Mouse (Mus musculus) urinary bladder, postnatal 4 days (tissue): ENCODE data around the gene Slc12a6.
"Not testable (repeated sequence)": the region's sequence is repeated elsewhere in the genome, so short reads cannot be mapped to it uniquely, and the experiment has no call there.

Experiments used
- DNase-seq, 2 experiments: peaks; one replicate each; pipeline ENCODE4 v3.0.0; 2021 to 2022; ENCODE audit warnings: low spot score in 2 of 2

Slc12a6 gene

DNA sequence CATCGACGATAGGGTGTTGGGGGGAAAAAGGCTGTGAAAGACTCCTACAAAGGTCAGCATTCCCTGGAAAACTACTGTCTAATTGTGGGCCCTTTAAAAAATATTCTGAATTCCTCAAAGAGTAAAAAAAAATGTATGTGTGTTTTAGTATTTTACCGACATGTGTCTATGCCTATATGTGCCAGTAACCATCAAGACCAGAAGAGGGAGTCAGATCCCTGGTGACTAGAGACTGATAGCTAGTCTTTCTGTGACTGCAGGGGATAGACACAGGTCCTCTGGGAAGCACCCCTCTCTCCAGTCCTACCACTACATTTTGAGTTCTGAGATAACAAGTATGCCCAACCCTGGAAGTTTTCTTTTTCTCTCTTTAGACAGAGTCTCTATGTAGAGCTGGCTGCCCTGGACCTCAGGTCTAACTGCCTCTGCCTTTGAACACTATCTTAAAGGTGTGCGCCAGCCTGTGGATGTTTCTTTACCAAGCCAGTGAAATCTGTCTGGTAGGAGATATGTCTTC lies 2.8 kb upstream of the Slc12a6 start:
- DNase-seq = no peak

DNA sequence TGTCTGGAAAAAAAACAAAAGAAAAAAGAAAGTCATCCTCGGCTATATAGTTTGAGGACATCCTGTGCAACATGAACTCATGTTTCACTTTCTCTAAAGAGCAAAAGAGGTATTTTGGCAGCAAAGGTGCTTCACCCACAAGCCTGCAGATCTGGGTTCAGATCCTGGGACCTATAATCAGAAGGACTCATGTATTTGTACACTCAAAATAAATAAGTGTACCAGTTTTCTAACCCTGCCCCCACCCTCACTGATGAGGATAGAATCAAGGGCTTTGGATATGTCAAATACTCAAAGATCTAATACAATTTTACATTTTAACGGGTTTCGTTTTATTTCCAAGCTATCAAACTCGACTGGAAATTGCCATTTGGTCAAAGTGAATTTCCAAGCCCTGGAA lies 1.3 kb upstream of the Slc12a6 start:
- DNase-seq = no peak

DNA sequence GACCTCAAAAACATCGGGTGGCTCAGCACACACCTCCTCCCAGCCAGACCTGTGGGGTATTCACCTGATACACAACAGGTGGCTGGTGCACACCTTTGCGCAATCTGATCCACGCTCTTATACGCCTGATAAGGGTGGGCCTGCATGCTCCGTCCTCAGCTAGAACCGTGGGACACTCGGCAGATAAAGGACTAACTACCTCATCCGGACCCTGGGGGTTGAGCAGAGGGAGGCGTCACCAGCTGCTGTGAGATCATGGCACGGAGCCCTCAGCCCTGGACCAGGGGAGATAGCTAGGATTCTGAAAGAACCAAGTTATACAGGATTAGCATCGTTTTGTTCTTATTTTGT lies 592 bp downstream of the Slc12a6 start, which contains the start of gene Gm21985:
Gene Gm21985, plus strand, starts transcription at position 73 of the 351 bp plus-strand sequence.
- DNase-seq = no peak

DNA sequence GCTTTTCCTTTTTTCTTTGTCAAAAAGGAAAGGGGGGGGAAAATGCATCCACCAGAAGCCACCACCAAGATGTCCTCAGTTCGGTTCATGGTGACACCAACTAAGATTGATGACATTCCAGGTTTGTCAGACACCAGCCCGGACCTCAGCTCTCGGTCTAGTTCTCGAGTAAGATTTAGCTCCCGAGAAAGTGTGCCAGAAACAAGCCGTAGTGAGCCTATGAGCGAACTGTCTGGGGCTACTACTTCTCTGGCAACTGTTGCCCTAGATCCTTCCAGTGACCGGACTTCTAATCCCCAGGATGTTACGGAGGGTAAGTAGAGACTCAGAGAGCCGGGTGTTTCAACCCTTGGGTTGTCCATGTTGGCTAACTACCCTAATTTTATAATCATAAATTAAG lies 1.2 kb downstream of the Slc12a6 start:
- DNase-seq = no peak

DNA sequence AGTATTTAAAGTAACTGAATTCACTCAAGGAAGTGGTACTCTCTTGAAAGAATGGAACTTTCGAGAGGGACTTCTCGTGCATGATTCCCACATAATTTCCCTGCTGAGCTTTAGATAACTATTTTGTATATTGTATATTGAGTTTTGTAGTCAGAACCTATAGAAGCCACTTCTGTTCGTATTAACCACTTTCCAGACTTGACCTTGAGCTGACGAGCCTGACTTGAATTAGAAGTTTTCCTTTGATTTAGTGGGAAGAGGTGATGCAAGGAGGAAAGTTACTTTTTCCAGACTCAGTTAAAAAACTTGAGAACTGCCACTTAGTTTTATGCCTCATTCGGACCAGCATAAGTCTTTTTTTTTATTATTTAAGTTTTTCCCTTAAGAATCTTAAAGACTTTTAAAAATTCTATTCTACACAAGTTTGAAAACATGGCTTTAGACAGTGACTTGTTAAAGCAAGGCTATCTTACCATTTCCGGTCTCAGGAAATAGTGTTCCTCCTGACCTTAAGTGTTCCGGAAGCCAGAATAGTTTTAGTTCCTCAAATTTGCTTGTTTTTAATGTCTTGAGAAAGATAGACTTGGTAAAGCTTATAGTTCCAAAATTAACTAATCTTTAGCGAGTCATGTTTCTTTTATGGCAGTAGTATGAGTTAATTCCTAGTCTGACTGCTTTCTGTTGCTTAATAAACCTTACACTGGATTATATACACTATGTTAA lies 2.1 kb downstream of the Slc12a6 start:
- no peak for DNase-seq

DNA sequence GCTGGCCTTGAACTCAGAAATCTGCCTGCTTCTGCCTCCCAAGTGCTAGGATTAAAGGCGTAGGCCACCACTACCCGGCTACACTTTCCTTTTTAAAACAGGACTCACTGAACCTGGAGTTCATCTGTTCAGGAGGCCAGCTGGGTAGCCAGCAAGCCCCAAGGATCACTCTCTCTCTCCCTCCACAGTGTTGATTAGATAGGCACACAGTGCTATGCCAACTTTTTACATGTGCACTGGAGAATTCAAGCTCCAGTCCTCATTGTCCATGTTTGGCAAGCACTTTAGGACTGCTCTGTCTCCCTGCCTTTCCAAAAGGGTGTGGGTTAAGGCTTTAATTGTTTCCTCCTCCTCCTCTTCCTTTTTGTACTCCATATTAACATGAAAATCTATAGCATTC lies 4.4 kb downstream of the Slc12a6 start:
- no peak for DNase-seq

DNA sequence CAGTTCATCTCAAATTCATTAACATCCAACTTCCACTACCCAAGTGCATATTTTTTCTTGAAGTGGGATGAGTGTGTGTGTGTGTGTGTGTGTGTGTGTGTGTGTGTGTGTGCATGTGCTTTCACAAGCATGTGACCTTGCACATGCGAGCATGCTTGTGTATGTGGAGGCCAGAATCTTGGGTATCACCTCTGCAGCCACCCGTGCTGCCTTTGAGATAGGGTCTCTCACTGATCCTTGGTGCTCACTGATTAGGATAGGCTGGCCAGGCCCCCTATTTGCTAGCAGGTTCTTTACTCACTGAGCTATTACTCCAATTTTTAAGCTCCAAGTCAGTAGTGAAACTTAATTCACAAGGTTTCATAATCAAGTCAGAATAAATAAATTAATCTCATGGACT lies 7.3 kb downstream of the Slc12a6 start:
- DNase-seq = no peak

DNA sequence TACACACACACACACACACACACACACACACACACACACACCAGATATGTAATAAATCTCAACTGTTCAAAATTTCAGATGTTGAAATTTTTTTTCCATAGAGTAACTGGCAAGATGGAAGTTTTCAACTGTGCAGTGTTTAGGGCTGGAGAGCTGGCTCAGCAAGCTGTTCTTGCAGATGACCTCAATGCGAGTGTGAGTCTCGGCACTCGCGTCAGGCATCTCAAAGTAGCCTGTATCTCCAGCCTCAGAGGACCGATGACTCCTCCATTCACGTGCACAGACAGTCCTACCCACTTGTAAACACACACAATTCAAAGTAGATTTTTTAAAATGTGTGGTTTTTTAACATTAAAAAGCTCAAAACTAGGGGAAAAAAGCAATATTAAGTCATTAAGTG lies 7.8 kb downstream of the Slc12a6 start:
- DNase-seq = no peak

DNA sequence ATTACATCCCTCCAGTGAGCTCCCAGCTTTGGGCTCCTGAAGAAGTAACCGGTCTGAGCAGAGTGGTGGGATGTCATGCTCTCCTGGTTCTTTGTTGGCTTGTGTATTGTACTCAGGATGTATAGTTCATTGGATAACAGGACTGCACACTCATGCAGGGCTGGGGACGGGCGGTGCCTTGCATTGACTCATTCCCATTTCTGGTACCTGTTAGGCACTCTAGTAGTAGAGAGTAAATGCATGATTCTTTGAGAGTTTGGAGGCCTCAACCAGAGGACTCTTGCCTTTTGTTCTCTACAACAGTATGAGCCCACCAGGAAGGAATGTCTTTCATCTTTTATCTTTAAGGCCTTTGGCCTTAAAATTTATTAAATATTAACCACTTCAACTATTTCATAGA lies 11.2 kb downstream of the Slc12a6 start:
- DNase-seq = no peak

DNA sequence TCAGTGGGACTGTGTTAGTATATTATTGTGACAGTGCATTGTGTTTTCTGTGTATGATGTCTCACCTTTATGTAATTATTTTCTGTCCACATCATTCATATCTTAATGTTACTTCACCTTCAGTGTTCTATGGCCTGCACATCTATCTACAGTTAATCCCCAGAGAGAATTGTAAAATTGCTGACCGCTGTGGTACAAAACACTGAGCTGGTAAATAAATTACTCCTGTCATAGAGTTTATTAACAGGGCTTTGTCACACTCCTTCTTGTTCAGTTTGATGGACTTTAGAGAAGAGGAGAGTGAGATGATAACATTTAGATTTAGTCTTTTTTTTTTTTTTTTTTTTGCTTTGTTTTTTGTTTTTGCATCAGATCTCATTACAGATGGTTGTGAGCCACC lies 17.2 kb downstream of the Slc12a6 start:
- DNase-seq = no peak

DNA sequence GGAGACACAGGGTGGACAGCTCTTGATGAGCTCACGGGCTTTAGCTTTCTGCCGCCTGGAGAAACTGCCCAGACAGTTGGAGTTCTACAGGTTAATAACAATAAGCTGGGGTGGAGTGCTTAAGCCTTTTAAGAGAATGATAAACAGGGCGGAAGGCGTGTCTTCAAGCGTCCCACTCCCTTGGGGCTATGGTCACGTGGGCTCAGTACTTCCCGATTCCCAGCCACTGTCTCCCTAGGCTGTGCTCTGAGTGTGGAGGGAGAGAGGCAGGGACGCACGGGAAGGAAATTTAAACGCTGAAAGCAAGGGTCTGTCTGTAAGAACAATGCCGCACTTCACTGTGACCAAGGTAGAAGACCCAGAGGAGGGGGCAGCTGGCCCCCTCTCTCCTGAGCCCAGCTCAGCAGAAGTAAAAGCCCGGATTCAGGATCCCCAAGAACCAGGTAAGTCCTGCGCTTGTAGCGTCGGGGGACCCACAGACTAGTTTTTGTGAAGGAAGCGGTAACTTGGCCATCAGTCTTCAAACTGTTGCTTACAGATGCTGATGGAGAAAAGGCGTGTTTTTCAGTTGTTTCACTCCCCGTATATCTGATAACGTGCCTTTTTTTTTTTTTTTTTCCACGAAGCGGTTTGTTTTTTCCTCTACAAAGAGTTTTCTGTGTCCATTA lies 18.9 kb downstream of the Slc12a6 start:
- DNase-seq = peak in 1 of 2 experiments; percentile 21

DNA sequence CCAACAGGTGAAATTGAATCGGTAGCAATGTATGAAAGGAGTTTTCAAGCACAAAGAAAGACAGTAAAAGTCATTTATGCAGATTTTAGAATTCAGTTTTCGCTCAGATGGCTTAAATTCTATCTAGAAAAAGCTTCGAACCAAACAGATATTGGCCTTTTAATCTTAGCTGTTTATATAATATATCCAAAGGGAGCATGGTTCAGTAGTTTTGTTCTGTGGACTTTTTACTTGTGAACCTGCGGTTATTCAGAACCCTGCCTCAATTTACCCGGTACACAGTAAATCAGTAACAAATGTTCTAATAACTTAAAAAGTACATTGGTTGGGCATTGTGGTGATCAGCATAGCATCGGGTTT lies 19.4 kb downstream of the Slc12a6 start:
- DNase-seq = no peak

DNA sequence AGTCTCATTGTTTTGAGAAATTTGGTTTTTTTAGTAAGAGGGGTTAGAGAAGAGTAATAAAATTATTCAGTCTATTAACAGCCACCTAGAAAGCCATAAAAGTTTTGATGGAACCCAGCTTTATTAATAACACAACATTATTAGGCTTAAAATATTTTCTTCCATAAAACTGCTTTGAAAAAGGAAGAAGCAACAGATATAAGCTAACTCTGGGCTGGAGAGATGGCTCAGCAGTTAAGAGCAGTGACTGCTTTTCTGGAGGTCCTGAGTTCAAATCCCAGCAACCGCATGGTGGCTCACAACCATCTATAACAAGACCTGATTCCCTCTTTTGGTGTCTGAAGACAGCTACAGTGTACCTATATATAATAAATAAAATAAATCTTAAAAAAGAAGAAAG lies 20.4 kb downstream of the Slc12a6 start:
- not testable (repeated sequence) for DNase-seq

DNA sequence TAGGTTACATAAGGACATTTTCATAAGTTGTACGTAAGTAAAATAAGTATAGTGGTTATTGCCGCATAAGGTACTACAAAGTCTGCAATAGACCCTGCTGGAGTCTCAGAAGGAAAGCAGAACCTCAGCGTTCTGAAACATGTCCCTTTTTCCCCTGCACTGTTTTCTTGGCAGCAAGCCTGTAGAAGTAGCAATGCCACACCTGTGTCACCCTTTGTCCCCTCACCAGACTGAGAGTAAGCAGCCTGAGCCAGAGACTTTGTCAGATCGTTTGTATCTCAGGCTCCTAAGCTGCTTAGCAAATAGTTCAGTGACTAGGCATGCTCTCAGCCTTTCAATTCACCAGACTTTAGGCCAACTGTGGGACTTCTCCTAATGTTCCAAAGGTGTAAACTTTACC lies 21.4 kb downstream of the Slc12a6 start:
- no peak for DNase-seq

DNA sequence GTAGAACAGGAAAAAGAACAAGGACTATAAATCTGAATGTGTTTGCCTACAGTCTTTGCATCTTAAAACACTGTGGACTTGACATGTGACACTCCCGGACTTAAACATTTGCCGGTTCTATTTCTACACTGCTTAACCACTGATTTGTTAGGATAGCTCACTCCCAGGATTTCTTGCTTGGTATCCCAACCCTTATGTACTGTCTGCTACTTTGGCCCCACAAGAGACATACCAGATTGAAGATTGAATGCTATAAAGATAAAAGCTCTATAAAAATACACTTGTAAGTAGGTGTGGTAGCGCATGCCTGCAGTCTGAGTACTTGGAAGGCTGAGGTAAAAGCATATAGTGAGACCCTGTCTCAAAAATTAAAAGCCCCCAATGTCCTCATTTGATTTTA lies 23.9 kb downstream of the Slc12a6 start:
- no peak for DNase-seq

DNA sequence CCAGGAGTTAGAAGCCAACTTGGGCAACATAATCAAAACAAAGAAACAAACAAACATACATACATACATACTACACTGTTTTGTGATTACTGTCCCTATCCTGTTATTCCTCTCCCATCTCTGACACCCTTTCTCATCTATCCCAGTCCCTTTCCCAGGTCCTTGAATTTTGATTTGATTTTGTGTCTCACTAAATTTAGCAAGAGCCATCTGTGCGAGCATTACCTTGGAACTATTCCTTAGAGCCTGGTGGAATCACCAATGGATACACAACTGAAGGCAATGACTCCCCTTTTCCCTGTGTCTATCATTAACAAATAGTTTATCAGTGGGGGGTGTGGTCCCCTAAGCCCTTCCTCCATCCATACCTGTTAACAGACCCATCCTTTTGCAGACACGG lies 27.2 kb downstream of the Slc12a6 start:
- no peak for DNase-seq

DNA sequence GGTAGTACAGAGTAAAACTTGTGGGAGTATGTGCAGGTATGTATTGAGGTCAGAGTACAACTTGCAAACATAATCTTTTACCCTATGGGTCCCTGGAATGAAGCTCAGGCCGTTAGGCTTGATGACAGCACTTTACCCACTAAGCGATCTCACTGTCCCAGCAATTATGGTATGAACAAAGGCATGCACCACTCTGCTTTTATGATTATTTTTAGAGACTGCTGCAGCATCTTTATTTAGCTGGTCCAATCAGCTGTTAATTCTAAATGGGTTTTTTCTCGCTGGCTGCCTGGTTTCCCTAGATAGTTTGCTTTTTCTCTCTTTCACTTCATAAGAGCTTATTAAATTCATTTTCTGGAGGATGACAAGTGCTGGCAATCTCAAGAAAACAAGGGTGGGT lies 30.6 kb downstream of the Slc12a6 start:
- no peak for DNase-seq

DNA sequence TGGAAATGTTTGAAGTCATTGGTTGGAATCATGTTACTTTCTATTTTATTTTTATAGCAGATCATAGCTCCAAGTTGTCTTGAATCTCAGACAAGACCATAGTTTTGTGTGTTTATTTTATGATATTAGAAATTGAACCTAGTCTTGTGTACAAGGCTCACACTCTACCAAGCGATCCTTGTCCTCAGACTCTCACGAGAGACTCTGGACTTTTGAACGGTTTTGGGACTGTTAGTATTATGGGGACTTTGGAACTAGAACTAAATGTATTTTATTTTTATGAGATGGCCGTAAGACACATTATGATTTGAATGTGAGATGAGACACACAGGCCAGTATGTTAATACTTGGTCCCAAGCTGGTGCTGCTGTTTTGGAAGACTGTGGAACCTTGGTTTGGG lies 32.6 kb downstream of the Slc12a6 start:
- DNase-seq = no peak

DNA sequence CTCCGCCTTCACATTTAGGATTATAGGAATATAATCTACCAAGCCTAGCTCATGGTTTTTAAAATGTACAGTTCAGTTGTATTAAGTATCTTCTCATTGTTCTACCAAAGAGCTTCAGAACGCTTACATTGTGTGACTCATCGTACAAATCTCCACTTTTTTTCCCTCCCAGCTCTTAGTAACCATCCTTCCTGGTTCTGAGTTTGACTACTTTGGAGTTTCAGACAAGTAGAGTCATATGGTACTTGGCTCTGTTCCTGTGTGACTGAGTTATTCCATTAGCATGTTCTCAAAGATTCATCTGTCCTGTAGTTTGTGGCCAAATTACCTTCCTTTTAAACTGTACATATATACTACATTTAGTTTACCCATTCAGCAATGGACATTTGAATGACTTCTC lies 43.0 kb downstream of the Slc12a6 start:
- no peak for DNase-seq

DNA sequence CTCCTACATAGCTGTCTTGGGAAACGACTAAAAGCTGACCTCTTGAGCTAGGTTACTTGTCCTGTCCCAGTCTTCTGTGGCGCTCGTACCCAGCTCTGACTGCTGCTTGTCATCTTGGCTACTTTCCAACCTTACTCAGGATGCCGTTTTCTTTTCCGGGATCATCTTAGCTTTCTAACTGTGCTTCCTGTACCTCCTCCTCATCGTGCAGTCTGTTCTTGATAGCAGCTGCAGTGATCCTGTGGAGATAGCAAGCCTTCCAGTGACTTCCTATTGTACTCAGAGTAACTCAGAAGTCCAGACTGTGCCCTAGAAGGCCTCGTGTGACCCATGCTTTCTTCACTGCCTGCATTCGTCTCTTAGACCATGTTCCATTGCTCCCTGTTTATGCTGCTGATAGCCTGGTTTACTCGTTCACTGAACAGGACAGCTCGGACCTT lies 43.6 kb downstream of the Slc12a6 start:
- DNase-seq = no peak

DNA sequence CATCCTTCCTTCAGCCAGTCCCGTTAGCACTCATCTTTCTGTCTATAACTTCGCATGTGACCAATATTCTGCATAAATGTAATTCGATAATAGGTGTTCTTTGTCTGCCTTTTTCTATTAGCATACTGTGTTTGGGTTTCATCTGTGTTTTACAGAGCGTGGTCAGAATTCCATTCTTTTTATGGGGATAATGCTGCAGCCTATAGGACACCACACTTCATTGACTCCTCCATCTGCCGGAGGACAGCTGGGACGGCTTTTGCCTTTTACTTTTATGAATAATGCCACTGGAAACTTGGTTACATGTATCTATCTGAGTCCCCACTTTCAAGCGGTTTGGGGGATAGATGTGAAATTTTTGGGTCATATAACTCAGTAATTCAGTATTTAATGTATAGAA lies 50.0 kb downstream of the Slc12a6 start:
- DNase-seq = no peak

DNA sequence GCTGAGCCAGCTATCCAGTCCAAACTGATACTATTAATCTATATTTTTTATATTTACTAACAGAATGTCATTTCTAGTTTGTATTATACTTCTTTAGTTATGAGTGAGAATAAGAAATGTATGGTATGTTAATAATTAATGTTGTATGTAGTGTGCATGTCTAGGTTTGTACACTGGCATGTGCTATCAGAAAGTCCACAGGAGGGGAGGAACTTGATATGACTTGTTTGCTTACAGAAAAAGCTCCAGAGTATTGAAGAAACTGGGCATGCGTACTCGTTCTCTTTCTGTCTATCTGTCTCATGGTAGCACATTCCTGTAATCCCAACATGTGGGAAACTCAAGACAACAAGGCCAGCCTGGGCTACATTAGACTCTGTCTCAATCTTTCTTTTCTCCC lies 52.6 kb downstream of the Slc12a6 start:
- no peak for DNase-seq

DNA sequence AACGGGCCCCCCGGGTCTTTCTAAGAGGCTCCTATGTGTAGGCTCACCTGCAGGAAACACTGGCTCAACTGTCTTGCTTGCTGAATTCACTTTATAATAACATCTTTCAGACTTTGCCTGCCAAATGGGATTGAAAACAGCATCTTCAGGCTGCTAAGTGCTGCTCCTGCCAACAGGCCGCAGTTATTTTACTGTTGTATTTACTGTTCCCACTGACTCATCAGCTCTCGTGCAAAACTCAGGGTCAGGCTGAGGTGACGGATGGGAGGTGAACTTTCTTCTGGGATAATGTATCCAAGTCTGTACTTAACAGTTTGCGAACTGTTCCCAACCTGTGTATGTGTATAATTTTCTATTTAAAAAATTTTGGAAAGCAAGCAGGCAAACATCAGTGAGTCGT lies 53.3 kb downstream of the Slc12a6 start:
- peak in 1 of 2 experiments; percentile 27 for DNase-seq
